ENCODE assay signal across 9 mouse cellular contexts in genomic region chr1:104986222-104986973, GRCm38 (mm10).
A peak's percentile ranks its signal among the peaks of the same experiment; 100 is the strongest.
DNase-seq lines count a peak whose midpoint lies in the region; ATAC-seq and TF ChIP-seq lines count a peak whose summit lies in the region.
"Had no signal": no experiment of that assay in that cellular context is flagged by ENCODE, and none has a peak within 500 bp of the region (broad histone marks: within the 10 kb centered on the region; RNA-seq: fewer than 3 reads in every experiment).

No protein-coding gene starts in this region.

- peak; percentile 57 for ATAC-seq in G1E (ENCODE audit: extremely low read depth, insufficient number of reproducible peaks, low FRiP score, poor library complexity, severe bottlenecking)
- peak; percentile 70; the same call in 1 of the 2 replicates for ATAC-seq in hindbrain, postnatal 0 days

- H3K4me2 ChIP-seq in hindbrain, postnatal 0 days (ENCODE audit: low read depth, low read length) = no peak overlapping the region

- H3K4me3 ChIP-seq in G1E (ENCODE audit: low read depth, low read length) = no peak overlapping the region
- H3K4me3 ChIP-seq in hindbrain, postnatal 0 days (ENCODE audit: low read length) = no peak overlapping the region
- H3K4me3 ChIP-seq: erythroblast, embryonic 14.5 days had no signal

- H3K9ac ChIP-seq in hindbrain, postnatal 0 days (replicated peaks; ENCODE audit: low read length) = no peak overlapping the region

- no peaks in the 10 kb centered on the region for H3K4me1 ChIP-seq in G1E (ENCODE audit: insufficient read depth, low read depth, low read length)
- H3K4me1 ChIP-seq in hindbrain, postnatal 0 days (ENCODE audit: insufficient read depth, low read length) = no peaks in the 10 kb centered on the region

- H3K27ac ChIP-seq in hindbrain, postnatal 0 days = no peak overlapping the region

- peak; percentile 44 for DNase-seq in left cerebral cortex, adult 11 months (ENCODE audit: low spot score)
- DNase-seq in left cerebral cortex, postnatal 36 days (ENCODE audit: low spot score in 2 of 2) = no peak
- no peak for DNase-seq in G1E (ENCODE audit: low spot score)
- DNase-seq in cerebellum, adult 9-10 months = peak; percentile 85
- peak; percentile 93 for DNase-seq in hindbrain, postnatal 0 days (ENCODE audit: low spot score)
- peak; percentile 82 for DNase-seq in mesoderm, embryonic 11.5 days (ENCODE audit: low read depth, low spot score)
- no peak for DNase-seq in testis, postnatal 14 days (ENCODE audit: low spot score)
- no peak for DNase-seq in layer of hippocampus, adult 9-11 months

- peaks cover 2% of the 10 kb centered on the region; the same call in 1 of the 2 replicates for H3K9me3 ChIP-seq in G1E (replicated peaks)
- H3K9me3 ChIP-seq in hindbrain, postnatal 0 days (ENCODE audit: low read length) = no peaks in the 10 kb centered on the region

- no peaks in the 10 kb centered on the region for H3K27me3 ChIP-seq in G1E (ENCODE audit: insufficient read depth, low read length)
- H3K27me3 ChIP-seq in hindbrain, postnatal 0 days (ENCODE audit: insufficient read depth, low read length) = no peaks in the 10 kb centered on the region

- WGBS in hindbrain, postnatal 0 days = 28% methylated on average over 5 of the region's 5 CpGs

- peak; percentile 77 for TF ChIP-seq CTCF in G1E (IDR thresholded peaks at IDR 0.05; ENCODE audit: low read depth, low read length)
- TF ChIP-seq CTCF in hindbrain, postnatal 0 days (IDR thresholded peaks at IDR 0.05; ENCODE audit: low read depth) = peak; percentile 96

- intact Hi-C loops in left cerebral cortex, postnatal 36 days (cut with DNase I) = loop anchor here (1.0 to 10.0 kb wide), 2 partner anchors 458 to 644 kb away; no protein-coding TSS in a partner anchor

- no peaks in the 10 kb centered on the region for H3K36me3 ChIP-seq in G1E (replicated peaks)
- H3K36me3 ChIP-seq in hindbrain, postnatal 0 days (ENCODE audit: insufficient read depth, low read length) = no peaks in the 10 kb centered on the region

Comparison
In these comparisons a context has a peak if more than half of its experiments do, and no peak if none do; other contexts are left out.
1. DNase-seq: peak in left cerebral cortex, adult 11 months (single experiment), cerebellum, adult 9-10 months (single experiment), hindbrain, postnatal 0 days (single experiment) and mesoderm, embryonic 11.5 days (single experiment); none in left cerebral cortex, postnatal 36 days (0 of 2), G1E (single experiment), testis, postnatal 14 days (single experiment) and layer of hippocampus, adult 9-11 months (single experiment).